Mouse (Mus musculus) heart, embryonic 12.5 days (tissue): ENCODE data around the gene Prkca. TPM values are rescaled to one million over a fixed set of nuclear protein-coding genes. Genes with fewer than 3 reads are reported as not detected.

ENCODE experiments used
- ATAC-seq: fragments of 200-750 bp; cut with Nextera tagmentation; 2 replicates; pipeline ENCODE4 v1.8.0; 2017; ENCODE audit warnings: moderate TSS enrichment, moderate library complexity; ENCODE audit not compliant: insufficient number of reproducible peaks, low FRiP score
- H3K27ac ChIP-seq: fragments of 300-500 bp; sonication (generic); 2 replicates; pipeline ENCODE4 v1.5.1; 2016; ENCODE audit warnings: mild to moderate bottlenecking, moderate library complexity; ENCODE audit not compliant: poor library complexity, severe bottlenecking
- H3K27me3 ChIP-seq: fragments of 300-500 bp; sonication (generic); replicated peaks from 2 replicates; pipeline ENCODE4 v1.6.1; 2016; ENCODE audit warnings: mild to moderate bottlenecking, moderate library complexity
- H3K36me3 ChIP-seq: fragments of 300-500 bp; sonication (generic); 2 replicates; pipeline ENCODE4 v1.6.1; 2016; ENCODE audit warnings: mild to moderate bottlenecking, moderate library complexity
- H3K4me1 ChIP-seq: fragments of 300-500 bp; sonication (generic); replicated peaks from 2 replicates; pipeline ENCODE4 v1.6.1; 2016; ENCODE audit warnings: mild to moderate bottlenecking
- H3K4me2 ChIP-seq: fragments of 300-500 bp; sonication (generic); 2 replicates; pipeline ENCODE4 v1.6.1; 2016; ENCODE audit warnings: mild to moderate bottlenecking, moderate library complexity
- H3K4me3 ChIP-seq: fragments of 300-500 bp; sonication (generic); 2 replicates; pipeline ENCODE4 v1.5.1; 2016; ENCODE audit warnings: mild to moderate bottlenecking
- H3K9ac ChIP-seq: fragments of 300-500 bp; sonication (generic); 2 replicates; pipeline ENCODE4 v1.6.1; 2016; ENCODE audit warnings: mild to moderate bottlenecking, moderate library complexity
- H3K9me3 ChIP-seq: fragments of 300-500 bp; sonication (generic); replicated peaks from 2 replicates; pipeline ENCODE4 v1.6.1; 2016; ENCODE audit warnings: mild to moderate bottlenecking, moderate library complexity
- WGBS: fragments of 180-500 bp; shearing (Covaris S2); methylation state at CpG from one replicate; pipeline ENCODE4 v1.1.7; 2016; 5-methylcytosine and 5-hydroxymethylcytosine counted together
- polyA plus RNA-seq: library from polyadenylated mRNA; unstranded; fragments of >200 nt; fragmentation: Nextera tagmentation; extraction: Ambion mirVana; gene quantifications from 2 replicates; pipeline ENCODE4 v1.2.1, GENCODE M21; 2016

Prkca gene
- polyA plus RNA-seq, 1 experiment from 2014 or later = 18.8 TPM

DNA sequence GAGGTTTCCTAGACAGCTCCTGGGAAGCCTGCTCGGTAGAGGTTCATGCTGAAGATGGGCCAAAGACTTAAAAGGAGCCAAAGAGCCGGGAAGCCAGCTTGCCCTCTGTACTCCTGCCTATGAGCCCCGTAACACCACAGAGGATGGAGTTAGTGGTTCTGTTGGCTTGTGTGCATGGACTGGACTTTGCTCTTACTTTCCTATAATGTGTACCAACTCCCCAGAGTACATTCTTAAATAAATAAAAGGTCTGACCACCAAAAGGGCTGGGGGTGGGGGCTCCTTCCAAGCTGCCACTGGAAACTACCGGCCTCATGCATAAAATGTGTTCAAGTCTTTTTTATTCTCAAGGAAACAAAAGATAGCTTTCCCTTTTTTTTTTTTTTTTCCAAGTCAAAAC lies 377.5 kb downstream of the Prkca start:
- Histone ChIP-seq H3K9me3 (no peaks in the 10 kb centered on the region), H3K27ac (no peak overlapping the region), H3K4me2 (no peak overlapping the region), H3K27me3 (no peaks in the 10 kb centered on the region), H3K4me3 (no peak overlapping the region), H3K9ac (no peak overlapping the region), H3K36me3 (peaks cover 13% of the 10 kb centered on the region; the same call in 1 of the 2 replicates), H3K4me1 (no peaks in the 10 kb centered on the region)
- ATAC-seq = no peak
- 92% methylated on average over 4 of the region's 4 CpGs for WGBS

DNA sequence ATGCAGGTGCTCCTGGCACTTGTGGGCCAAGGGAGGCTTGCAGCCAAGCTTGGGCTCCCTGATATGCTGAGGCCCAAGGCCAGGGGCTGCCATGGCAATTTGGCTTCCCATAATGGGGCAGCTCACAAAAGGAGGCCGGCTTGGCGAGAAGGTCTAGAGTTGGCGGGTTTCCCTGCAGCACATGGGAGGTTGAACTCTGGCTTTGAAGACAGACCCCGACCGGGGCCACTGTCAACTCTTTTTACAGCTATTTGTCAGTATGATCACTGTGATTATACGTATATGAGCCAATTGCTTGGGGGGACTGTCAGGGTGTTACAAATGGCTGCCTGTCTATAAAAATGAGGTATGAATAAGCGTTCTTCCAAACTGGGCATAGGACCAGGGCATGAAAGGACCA lies 378.3 kb downstream of the Prkca start:
- no peaks in the 10 kb centered on the region for H3K27me3 ChIP-seq
- H3K9ac ChIP-seq = no peak overlapping the region
- no peak overlapping the region for H3K4me2 ChIP-seq
- no peak overlapping the region for H3K27ac ChIP-seq
- no peak for ATAC-seq
- 93% methylated on average over 7 of the region's 7 CpGs for WGBS
- H3K4me3 ChIP-seq = no peak overlapping the region
- H3K9me3 ChIP-seq = no peaks in the 10 kb centered on the region
- no peaks in the 10 kb centered on the region for H3K4me1 ChIP-seq
- peaks cover 17% of the 10 kb centered on the region for H3K36me3 ChIP-seq

DNA sequence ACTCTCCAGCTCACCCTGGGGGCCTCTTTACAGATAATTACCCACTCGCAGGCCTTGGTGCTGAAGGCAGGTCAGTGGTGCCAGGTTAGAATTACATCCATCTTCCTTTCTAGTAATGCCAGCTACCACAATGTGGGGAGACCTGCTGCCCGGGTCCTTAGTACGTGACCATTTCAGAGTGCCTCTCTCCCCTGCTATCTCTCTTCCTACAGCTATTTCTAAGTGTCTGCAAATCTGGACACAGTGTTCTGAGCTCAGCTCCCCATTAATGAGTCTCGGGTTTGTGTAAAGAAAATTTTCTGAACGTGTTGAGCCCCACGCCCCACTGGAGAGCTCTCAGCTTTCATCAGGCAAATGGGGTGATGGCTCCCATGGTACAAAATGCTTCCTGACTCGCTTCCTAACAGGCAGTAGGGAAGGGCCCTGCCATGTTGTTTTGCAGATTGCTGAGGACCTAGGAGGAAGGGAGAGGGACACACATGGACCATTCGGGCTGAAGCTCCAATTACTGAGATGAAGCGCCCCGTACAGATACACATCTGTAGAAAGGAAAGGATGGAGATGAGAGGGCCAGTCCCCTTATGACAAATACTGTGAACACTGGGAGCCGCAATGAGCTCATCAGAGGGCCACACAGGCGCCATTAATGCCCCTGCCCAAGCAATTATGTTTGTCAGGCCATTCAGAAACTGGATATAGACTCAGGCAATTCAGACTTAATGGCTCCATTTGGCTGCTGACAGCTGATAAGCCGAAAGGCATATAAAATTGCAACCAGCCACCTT lies 386.0 kb downstream of the Prkca start:
- Histone ChIP-seq H3K4me1 (no peaks in the 10 kb centered on the region), H3K36me3 (peaks cover 38% of the 10 kb centered on the region), H3K9me3 (peaks cover 11% of the 10 kb centered on the region), H3K27me3 (no peaks in the 10 kb centered on the region), H3K9ac (no peak overlapping the region), H3K27ac (no peak overlapping the region), H3K4me2 (no peak overlapping the region), H3K4me3 (no peak overlapping the region)
- ATAC-seq = no peak
- WGBS = 77% methylated on average over 13 of the region's 13 CpGs

DNA sequence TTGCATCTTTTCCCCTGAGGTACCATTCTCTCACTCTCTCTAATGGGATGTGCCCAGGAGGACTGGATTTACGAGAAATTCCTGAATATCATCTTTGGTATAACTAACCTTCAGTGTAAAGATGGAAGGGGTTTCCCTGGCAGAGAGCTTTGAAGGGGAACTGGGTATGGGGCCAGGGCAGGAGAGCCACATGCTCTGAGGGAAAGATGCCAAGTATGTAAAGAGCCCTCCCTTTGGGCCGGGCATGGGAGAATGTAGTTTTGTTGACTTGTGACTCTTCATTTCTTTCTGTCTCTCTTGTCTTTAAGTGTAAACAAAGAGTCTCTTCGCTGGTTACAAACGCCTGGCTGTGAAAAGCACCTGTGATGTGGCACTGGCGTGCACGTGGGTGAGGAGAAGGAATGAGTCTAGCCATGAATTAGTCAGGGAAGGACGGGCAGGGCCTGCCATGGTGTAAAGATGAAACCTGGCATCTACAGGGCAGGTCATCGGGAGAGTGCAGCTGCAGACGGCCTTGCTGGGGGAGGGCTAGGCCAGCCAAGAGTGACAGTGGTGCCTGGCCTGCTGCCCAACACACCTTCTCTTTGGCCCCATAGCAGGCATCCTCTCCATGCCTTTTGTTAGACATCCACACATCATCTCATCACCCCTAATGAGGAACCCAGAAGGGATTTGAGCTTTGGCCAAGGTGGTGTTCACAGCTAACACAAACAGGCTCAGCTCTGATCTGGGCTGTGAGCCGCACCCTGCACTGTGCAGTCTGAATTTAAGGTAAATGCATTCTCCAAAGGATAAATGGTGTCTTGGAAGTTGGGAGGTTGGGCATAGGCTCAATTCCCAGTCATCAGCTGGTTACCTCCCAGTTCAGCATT lies 388.3 kb downstream of the Prkca start:
- Histone ChIP-seq H3K36me3 (peaks cover 40% of the 10 kb centered on the region), H3K9ac (no peak overlapping the region), H3K4me1 (peaks cover 14% of the 10 kb centered on the region), H3K9me3 (peaks cover 11% of the 10 kb centered on the region), H3K4me3 (no peak overlapping the region), H3K27me3 (no peaks in the 10 kb centered on the region), H3K4me2 (no peak overlapping the region), H3K27ac (no peak overlapping the region)
- 84% methylated on average over 10 of the region's 10 CpGs for WGBS
- no peak for ATAC-seq

DNA sequence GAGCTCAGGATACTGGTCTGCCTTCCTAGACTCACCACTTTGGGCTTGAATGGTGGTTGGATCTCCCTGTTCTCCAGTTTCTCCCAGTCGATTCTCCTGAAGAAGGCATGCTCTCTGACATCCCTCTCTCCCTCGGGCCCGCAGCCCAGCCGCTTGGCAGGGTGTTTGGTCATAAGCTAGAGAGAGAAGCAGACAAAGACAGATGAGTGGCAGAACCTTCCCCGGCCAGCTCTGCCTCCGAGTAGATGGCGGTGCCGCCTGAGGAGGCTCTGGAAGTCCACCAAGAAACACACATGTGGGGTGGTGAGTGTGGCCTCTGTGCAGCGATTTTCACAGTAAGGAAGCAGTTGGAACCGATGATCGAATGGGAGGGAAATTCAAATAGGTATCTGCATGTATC lies 392.3 kb downstream of the Prkca start:
- 88% methylated on average over 11 of the region's 11 CpGs for WGBS
- Histone ChIP-seq H3K36me3 (peaks cover 40% of the 10 kb centered on the region), H3K4me2 (no peak overlapping the region), H3K27me3 (no peaks in the 10 kb centered on the region), H3K9me3 (no peaks in the 10 kb centered on the region), H3K4me3 (no peak overlapping the region), H3K9ac (no peak overlapping the region), H3K27ac (no peak overlapping the region), H3K4me1 (peaks cover 22% of the 10 kb centered on the region)
- ATAC-seq = no peak

DNA sequence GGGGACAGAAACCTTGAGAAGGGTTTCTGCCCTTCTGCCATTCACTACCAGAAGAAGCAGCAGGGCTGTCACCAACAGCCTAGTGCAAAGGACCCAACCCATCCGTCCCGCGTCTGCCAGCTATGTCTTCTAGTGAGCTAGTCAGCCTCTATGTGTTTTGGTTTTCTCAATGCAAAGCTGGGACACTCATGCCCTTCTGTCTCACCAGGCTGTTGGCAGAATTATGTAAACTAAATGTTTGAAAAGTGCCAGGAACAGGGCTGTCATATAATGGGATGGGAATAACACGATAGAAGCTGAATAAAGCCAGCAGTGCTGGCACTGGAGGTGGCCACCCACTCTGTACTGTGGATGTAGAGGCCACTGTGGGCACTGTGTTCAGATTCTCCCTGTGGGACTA lies 393.1 kb downstream of the Prkca start:
- Histone ChIP-seq H3K4me3 (no peak overlapping the region), H3K27ac (no peak overlapping the region), H3K36me3 (peaks cover 47% of the 10 kb centered on the region), H3K9ac (no peak overlapping the region), H3K27me3 (no peaks in the 10 kb centered on the region), H3K4me2 (no peak overlapping the region), H3K4me1 (peaks cover 22% of the 10 kb centered on the region), H3K9me3 (no peaks in the 10 kb centered on the region)
- 92% methylated on average over 4 of the region's 4 CpGs for WGBS
- ATAC-seq = no peak

DNA sequence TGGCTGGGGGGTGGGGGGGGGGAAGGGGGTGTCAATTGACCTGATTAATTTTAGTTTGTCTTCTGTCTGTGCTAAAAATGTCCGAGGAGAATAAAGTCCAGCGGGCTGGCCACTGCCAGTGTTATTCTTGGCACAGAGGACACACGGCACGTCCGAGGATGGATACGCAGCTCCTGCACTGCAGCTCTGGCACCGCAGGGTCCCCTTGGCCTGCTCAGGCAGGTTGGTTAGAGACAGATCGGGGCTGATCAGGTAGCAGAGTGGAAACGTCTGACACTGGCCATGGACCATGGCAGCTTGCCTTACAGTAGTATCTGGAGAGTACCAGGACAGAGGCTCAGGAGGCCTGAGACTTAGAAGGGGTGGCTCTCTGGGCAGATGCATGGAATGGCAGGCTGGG lies 393.5 kb downstream of the Prkca start:
- no peak for ATAC-seq
- Histone ChIP-seq H3K36me3 (peaks cover 51% of the 10 kb centered on the region), H3K4me3 (no peak overlapping the region), H3K9ac (no peak overlapping the region), H3K27me3 (no peaks in the 10 kb centered on the region), H3K4me1 (peaks cover 22% of the 10 kb centered on the region), H3K4me2 (no peak overlapping the region), H3K9me3 (no peaks in the 10 kb centered on the region), H3K27ac (no peak overlapping the region)
- WGBS = 41% methylated on average over 9 of the region's 9 CpGs

DNA sequence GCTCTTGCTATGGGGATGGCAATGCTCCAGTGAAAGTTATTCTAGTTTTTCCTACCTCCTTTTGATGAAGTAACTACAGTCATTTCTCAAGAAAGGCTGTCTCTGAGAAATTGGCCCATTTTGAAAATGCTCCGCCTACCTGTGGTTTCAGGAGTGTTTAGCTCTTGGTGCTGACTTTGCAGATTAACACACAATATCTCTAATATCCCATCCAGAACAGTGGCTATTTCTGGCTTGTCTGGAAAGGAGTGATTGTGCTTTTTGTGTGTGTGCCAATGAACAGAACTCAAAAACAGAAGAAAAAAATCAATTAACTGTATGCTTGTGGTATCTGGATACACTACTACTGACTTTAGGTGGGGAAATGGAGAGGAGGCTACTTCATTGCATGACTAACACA lies 395.8 kb downstream of the Prkca start:
- Histone ChIP-seq H3K4me2 (no peak overlapping the region), H3K27ac (no peak overlapping the region), H3K36me3 (peaks cover 61% of the 10 kb centered on the region), H3K27me3 (no peaks in the 10 kb centered on the region), H3K9me3 (0 out of 2 replicates have a peak, but pooled peaks cover 10% of the 10 kb centered on the region), H3K4me1 (peaks cover 22% of the 10 kb centered on the region), H3K9ac (no peak overlapping the region), H3K4me3 (no peak overlapping the region)
- ATAC-seq = no peak
- whole genome bisulfite sequencing = 92% methylated on average over 1 of the region's 1 CpGs

DNA sequence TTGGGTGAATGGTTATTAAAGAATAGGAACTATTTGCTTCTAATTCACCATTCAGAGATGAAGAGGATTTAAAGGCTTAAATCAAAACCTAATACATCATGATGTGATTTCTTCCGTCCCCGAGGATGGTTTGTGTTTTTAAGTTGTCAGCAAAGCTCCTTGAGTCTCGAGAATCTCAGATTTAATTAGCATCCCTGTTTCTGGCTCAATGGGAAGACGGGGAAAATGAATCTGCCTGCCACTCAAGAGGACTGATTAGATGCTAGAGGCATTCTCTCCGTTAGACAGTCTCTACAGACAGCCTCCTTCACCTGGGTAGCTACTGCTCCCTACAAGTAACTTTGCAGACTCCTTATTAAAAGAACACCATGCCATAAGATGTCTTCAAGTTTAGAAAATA lies 396.9 kb downstream of the Prkca start:
- no peak overlapping the region for H3K4me2 ChIP-seq
- H3K36me3 ChIP-seq = peaks cover 67% of the 10 kb centered on the region
- H3K9ac ChIP-seq = no peak overlapping the region
- 69% methylated on average over 5 of the region's 5 CpGs for WGBS
- H3K4me3 ChIP-seq = no peak overlapping the region
- no peaks in the 10 kb centered on the region for H3K27me3 ChIP-seq
- ATAC-seq = no peak
- no peak overlapping the region for H3K27ac ChIP-seq
- H3K4me1 ChIP-seq = peaks cover 15% of the 10 kb centered on the region
- H3K9me3 ChIP-seq = 0 out of 2 replicates have a peak, but pooled peaks cover 10% of the 10 kb centered on the region

DNA sequence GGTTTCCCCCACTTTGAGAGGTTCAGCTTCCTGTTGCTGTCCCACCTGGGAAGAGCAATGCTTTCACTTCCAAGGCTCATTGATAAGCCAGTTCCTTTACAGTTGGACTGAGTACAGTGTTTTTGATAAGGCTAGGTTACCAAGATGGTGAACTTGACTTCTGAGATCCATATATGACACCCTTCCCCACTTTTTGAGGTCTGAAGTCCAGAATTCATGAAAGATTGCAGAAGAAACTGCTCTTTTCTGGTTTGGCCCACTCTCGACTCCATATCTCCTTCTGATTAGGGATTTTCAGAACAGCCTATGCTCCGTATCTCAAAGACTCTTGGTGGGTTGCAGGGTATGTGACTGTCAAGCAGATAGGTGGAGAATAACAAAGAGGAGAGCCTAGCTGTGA lies 406.8 kb downstream of the Prkca start:
- no peak overlapping the region for H3K4me2 ChIP-seq
- ATAC-seq = no peak

DNA sequence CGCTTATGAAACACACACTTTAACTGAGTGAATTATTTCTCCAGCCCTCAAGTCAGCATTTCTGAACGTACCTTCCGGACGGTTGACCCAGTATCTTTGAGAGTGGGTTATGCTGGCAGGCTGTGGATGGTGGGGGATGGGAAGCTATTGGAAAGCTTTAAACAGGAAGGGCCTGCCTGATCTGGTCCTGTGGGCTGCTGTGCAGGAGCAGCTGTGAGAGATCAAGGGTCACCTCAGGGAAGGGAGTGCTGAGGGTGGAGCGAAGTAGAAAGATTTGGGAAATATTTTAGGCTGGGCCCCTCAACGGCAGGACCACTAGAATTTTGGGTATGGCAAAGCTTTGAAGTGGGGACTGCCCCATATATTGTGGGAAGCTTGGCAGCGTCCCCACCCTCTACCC lies 412.0 kb downstream of the Prkca start:
- Histone ChIP-seq H3K4me1 (no peaks in the 10 kb centered on the region), H3K36me3 (0 out of 2 replicates have a peak, but pooled peaks cover 1% of the 10 kb centered on the region), H3K27ac (no peak overlapping the region), H3K27me3 (no peaks in the 10 kb centered on the region), H3K9ac (no peak overlapping the region), H3K4me3 (no peak overlapping the region), H3K4me2 (no peak overlapping the region), H3K9me3 (0 out of 2 replicates have a peak, but pooled peaks cover under 1% of the 10 kb centered on the region)
- 67% methylated on average over 7 of the region's 7 CpGs for WGBS
- no peak for ATAC-seq

More for the DNA sequence above, 406.8 kb downstream of the Prkca start:
- Histone ChIP-seq H3K4me1 (no peaks in the 10 kb centered on the region), H3K27ac (no peak overlapping the region), H3K27me3 (no peaks in the 10 kb centered on the region), H3K4me3 (no peak overlapping the region), H3K9me3 (peaks cover 25% of the 10 kb centered on the region), H3K9ac (no peak overlapping the region), H3K36me3 (peaks cover 47% of the 10 kb centered on the region)
- 84% methylated on average over 2 of the region's 2 CpGs for WGBS
